Mouse (Mus musculus) adrenal gland, adult 10 weeks (tissue): ENCODE results near the gene Gucy1b2. TPM values are rescaled to one million over a fixed set of nuclear protein-coding genes. Genes with fewer than 3 reads are reported as not detected.

Experiments
- polyA plus RNA-seq: library from polyadenylated mRNA; stranded (reverse); fragments of 350-450 nt; fragmentation: Illumina TruSeq; extraction: RNeasy Lipid Tissue Mini Kit (QIAGEN cat#74804); gene quantifications from one replicate; pipeline ENCODE4 v1.2.3, GENCODE M21; 2014; ENCODE audit warnings: low read depth, low replicate concordance

Gucy1b2 gene
- 0.47 TPM for polyA plus RNA-seq

GRCm38 (mm10) chr14:62456239-62456747 is at the start of gene Gucy1b2:
Gucy1b2 (minus strand) TSS chr14:62456289.

Other genes starting within 250 kb of the Gucy1b2 start
- gene Rnaseh2b, start 163.7 kb downstream of the Gucy1b2 start, polyA plus RNA-seq: 39.1 TPM
- 0.47 TPM for gene Dleu7, start 163.2 kb downstream of the Gucy1b2 start, polyA plus RNA-seq
- 2.3 TPM for gene Fam124a, start 99.4 kb upstream of the Gucy1b2 start, polyA plus RNA-seq
- gene Gm4131, start 110.6 kb upstream of the Gucy1b2 start, polyA plus RNA-seq: not detected
- not detected for gene Serpine3, start 207.4 kb upstream of the Gucy1b2 start, polyA plus RNA-seq